Mouse (Mus musculus) T-helper 2 cell (primary cell): ENCODE data around the gene Acy3.

Source experiments
- in situ Hi-C: fragments of 300-600 bp; cut with MboI, MseI; formaldehyde crosslinking; loops from one replicate; pipeline ENCODE4 v1.15.1; 2025; ENCODE audit warnings: high pct_unique_total_duplicates

Acy3 gene

DNA sequence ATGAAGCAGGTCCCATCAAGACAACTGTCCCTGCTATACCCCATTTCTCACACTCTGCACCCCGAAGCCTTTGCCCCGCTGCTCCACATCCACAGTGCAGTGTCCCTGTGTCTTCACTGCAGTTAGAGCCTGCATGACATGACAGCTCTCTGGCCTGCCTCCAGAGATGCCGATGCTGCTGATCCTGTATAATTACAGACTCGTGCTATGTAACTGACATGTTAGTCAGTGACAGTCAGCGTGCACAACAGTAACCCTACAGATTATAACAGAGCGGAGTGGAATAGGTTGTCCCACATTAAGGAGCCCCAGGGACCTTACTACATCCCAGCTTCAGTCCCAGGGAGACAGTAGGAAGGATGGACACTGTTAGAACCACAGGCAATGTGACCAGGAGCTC is 11.8 kb upstream of the Acy3 start:
- in situ Hi-C loops, result loop anchor here (5.0 kb wide), 1 partner anchor 347 kb away; no protein-coding TSS in a partner anchor

DNA sequence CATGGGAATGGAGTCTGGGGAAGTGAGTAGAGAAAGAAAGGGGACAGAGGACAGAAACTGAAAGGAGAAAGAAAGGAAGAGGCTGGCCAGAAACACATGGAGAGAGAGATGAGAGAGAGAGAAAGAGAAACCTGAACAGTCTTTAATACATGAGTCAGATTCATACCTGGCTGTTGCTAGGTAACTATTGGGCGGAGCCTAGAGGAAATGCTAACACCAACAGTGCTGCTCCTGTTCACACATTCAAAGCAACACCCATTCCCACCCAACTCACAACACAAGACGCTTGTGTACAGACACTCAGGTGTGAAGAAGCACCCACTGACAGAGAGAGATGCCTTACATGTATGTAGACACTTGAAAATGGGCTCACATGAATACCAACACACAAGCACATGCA is 10.5 kb upstream of the Acy3 start:
- in situ Hi-C loops, result no loop called here

- in situ Hi-C loops, result no loop called here
Measured at GRCm38 (mm10) chr19:3980309-3980708, 6.1 kb upstream of the Acy3 start.

GRCm38 (mm10) chr19:3980917-3981316 is 5.5 kb upstream of the Acy3 start:
- in situ Hi-C loops, result no loop called here

DNA sequence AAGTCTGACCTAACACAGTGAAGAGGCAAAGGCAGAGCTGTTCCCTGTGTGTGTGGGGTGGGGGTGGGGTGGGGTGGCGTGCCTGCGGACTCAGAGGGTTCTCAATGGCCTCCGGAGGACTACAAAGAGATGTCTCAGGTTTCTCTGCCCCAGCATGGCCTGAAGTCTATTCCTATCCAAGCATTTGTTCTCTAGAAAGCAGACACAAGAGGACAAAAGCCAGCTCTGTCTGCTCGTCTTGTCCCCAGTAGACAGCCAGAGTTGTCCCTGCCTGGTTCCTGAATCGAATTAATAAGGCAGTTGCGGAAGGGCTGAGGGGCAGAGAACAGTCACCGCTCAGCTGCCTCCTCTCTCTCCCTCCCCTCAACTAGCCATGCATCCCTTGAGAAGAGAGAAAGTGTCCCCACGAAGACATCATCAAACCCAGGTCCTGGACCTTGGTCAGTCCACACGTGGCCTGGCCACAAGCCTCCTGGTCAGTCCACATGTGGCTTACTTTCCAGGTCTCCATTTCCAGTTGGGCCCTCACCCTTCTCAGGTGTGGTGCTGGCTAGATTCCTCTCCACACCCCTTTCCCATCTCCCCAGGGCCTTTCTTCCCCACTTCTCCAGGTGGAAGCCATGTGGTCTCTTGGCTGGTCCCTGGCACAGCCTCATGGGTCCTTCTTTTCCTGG is 2.7 kb upstream of the Acy3 start:
- in situ Hi-C loops, result no loop called here

GRCm38 (mm10) chr19:3985261-3985681 is 1.1 kb upstream of the Acy3 start:
- in situ Hi-C loops, result no loop called here

DNA sequence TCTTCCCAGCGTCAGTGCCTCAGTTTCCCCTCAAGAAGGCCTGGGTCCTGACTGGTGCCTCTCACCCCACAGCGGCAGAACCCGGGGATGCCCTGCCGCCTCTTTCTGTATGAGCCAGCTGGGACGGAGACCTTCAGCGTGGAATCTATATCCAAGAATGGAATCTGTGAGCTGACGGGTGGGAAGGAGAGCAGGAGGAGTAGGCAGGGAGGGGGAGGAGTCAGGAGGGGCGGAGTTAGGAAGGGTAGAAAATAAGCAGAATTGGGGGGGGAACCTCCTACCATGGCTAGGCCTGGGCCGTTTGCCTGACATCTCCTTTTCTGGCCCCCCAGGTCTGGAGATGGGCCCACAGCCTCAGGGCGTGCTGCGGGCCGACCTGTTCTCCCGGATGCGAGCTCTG is 1.7 kb downstream of the Acy3 start:
- in situ Hi-C loops, result no loop called here

DNA sequence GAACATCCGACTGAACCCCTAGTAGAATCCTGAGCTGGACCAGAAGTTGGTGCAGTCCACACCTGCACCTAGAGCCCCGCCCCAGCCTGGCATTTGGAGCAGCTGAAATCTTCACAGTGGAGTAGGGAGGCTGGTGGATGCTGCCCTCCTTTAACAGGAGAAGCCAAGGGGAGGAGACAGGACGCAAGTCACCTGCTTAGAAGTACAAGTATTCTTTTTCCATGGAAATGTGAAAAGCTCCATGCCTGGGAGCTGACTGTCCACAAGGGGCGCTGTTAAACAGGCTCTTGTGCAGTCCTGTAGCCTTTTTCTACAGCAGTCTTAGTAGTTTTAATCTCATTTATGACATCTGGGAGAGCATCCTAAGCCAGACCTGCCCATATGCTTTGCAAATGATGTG is 2.4 kb downstream of the Acy3 start:
- in situ Hi-C loops, result no loop called here

DNA sequence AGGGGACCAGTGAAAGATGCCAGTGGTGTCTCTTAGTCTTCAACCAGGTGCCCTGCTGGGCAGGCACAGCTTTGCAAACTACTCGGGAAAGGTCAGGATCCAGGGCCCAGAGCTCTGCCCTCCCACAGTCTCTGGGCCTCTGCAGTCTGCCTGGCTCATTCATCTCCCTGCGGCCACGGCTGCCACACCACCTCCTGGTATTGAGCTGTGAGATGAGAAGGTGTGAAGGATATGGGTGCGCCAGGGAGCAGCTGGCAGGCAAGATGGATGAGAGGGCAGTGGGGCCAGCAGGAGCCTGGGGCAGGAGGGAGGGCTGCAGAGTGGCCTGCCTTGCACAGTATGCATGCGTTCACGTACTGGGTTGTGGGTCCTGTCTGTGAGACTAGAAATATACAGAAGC is 4.4 kb downstream of the Acy3 start:
- in situ Hi-C loops, result no loop called here

DNA sequence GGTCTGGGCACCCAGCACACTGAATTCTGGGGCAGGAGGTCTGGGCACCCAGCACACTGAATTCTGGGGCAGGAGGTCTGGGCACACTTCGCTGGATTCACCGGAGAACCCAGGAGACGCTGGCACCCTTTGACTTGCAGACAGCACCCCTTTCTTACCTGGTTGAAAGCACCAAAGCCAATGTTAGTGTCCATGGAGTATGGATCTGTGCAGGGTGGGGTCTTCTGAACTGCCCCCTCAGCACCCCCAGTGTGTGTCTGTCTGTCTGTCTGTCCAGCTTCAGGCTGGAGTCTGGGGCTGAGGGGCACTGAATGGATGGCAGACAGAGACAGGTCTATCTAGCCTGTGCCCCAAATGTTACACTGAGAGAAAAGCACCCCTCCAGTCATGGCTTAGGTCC is 5.2 kb downstream of the Acy3 start:
- in situ Hi-C loops, result no loop called here

- in situ Hi-C loops, result no loop called here
Measured at GRCm38 (mm10) chr19:3991966-3992365, 5.6 kb downstream of the Acy3 start.

GRCm38 (mm10) chr19:3992416-3992815 is 6.0 kb downstream of the Acy3 start, which contains the start of gene Tbx10:
Gene Tbx10 (plus strand): TSS chr19:3992752.
- in situ Hi-C loops, result no loop called here

DNA sequence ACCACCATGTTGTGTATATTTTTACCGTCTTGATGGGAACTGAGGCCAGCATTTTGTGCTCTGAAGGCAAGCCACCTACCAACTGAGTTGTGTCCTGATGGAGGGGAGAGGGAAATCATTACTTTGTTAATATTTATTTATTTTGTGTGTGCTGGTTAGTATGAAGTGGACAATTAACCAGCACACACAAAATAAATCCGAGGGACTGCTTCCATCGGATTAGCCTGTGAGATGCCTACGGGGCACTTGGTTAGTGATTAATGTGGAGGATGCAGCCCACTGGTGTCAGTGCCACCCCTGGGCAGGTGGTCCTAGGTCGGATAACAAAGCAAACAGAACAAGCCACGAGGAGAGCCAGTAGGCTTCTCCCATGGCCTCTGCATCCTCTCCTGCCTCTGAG is 8.6 kb downstream of the Acy3 start:
- in situ Hi-C loops, result no loop called here

DNA sequence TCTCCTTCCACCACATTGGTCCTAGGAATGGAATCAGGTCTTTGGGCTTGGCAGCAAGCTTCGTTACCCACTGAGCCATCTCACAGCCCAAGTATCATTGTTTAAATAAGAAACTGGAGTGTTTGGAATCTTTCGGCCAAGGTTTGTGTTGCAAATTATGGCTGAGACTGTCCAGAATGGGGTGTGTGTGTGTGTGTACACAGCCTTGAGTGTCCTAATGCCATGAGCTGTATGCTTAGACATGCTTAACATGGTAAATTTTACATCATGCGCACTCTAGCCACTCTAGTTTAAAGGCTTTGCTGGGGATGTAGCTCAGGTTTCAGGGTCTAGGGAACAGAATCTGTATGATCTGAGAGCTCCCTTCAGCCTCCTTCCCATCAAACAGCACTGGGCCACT is 9.1 kb downstream of the Acy3 start:
- in situ Hi-C loops, result no loop called here

DNA sequence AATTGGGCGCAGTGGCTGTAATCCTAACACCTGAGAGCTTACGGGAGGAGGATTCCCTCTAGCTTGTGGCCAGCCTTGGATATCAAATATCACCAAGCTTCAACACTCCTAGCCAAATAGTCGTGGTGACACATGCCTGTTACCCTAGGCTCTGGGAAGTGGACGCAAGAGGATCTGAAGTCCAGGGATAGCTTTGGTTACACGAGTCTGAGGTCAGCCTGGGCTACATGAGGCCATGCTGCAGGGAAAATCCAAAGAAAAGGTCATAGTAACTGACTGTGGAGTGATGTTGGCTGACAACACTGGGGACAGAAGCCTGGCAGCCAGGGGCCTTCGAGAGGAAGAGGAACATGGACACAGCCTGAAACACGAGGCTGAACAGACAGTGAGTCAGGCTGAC is 9.7 kb downstream of the Acy3 start:
- in situ Hi-C loops, result no loop called here

GRCm38 (mm10) chr19:3996747-3997146 is 10.4 kb downstream of the Acy3 start:
- in situ Hi-C loops, result no loop called here

DNA sequence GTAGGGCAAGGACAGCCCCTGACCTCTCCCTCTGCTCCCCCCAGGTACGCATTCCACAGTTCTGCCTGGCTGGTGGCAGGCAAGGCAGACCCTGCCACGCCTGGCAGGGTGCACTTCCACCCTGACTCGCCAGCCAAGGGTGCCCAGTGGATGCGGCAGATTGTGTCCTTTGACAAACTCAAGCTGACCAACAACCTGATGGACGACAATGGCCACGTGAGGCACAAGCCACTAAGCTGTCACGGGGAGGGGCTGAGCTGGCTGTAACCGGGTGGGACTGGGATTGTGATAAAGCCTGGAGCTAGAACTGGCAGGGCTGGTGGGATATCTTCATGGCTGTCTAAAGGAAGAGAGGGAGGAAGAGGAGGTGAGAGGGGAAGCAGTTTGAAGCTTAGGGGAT is 10.9 kb downstream of the Acy3 start:
- in situ Hi-C loops, result no loop called here

DNA sequence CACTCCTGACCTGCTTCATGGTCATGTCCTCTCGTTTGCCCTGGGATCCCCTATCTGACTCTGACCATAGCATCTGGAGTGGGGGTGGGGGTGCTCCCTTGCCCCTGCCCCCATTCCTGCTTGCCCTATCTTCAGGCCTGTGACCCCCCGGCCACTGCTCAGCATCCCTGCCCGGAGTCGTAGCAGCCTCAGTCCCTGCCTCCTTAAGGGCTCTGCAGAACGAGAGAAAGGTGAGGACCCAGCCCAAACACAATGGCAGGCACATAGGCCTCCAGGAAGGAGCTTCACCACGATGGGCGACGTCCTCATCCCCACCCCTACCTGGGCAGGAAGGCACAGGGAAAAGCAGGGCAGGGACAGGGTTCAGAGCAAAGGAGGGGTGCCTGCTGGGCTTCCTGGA is 12.0 kb downstream of the Acy3 start:
- in situ Hi-C loops, result no loop called here

DNA sequence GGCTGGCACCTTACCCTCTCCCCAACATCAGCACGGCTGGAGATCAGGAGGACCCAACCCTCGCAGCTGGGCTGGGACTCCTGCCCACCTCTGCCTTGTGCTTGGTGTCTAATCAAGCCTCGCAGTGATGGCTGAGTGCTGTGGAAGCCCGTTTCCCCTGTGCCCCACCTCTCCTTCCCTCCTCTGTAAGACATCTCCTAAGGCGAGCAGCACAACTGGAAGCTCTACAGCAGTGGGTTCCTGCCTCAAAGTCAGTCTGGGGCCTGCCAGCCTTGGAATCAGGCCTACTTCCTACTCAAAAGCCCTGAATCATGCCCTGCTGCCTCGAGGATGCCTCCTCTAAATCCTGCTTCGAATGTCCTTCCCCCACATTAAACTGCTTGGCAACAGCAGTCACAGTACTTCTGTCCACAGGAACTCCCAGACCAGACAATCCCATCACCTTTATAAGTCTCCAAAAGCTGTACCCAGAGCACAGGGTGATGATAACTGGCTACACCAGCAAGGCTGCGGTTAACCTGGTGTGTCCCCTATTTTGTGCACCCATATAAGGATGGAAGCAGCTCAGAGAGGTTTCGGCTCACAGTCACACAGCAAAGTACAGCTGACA is 12.9 kb downstream of the Acy3 start:
- in situ Hi-C loops, result no loop called here

DNA sequence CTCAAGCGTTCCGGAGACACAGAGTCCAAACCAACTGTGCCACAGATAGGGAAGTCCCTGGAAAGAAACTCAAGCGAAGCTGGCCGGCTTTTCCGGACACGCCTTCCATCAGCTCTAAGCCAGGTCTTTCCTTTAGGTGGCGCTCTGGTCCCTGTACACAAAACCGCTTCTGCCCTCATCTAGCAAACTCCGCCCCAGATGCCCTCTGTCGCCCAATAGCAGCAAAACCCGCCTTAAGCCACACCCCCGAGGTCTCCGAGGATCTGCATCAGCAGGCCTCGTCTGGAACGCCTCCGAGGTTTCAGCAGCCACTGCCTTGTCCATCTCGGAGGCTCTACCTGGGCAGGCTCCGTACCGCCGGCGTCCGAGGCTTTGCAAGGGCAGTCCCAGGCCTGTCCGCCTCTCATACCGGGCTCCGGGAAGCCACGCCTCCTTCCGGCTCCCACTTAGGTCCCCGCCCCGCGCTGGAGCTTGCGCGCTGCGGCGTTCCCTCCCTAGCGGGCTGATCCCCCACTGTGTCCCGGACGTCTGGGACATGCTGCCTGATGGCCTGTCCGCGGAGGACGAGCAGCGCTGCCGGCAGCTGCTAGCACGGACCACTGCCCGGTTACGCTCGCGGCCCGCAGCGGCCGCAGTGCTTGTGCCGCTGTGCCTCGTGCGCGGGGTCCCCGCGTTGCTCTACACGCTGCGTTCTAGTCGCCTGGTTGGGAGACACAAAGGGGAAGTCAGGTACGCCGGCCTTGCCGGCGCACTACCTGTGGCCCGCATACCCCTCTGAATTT is 13.9 kb downstream of the Acy3 start, which contains the start of the genes Nudt8 and Gm49405:
Nudt8 (plus strand) TSS at position 462 of the 782 bp plus-strand sequence.
Gm49405 (plus strand) TSS at position 508 of the 782 bp plus-strand sequence.
- in situ Hi-C loops, result no loop called here

- in situ Hi-C loops, result no loop called here
Measured at GRCm38 (mm10) chr19:4000949-4001525, 14.7 kb downstream of the Acy3 start.

- in situ Hi-C loops, result no loop called here
Measured at GRCm38 (mm10) chr19:4001752-4002151, 15.4 kb downstream of the Acy3 start.
